ENCODE assay signal across 9 mouse cellular contexts in the genomic region with DNA sequence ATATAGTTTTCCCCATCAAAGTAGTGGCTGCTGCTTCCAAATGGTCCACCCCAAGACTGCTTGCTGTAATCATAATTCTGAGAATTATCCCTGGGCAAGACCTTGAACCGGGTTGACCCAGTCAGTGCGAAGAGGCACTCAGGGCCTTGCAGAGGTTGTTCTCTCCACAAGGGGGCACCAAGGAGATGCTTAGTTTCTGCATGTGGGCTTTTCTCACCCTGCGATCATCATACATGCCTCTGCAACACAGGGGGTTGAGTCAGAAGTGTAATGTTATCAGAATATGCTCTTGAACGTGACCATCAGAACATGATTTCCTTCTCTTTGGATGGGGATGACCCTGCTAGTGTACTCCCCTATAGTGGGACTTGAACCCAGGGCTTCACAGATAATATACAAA. TPM values are rescaled to one million over a fixed set of nuclear protein-coding genes. Genes with fewer than 3 reads are reported as not detected.
DNase-seq lines count a peak whose midpoint lies in the region; ATAC-seq and TF ChIP-seq lines count a peak whose summit lies in the region.
"Had no signal": no experiment of that assay in that cellular context is flagged by ENCODE, and none has a peak within 500 bp of the region (broad histone marks: within the 10 kb centered on the region; RNA-seq: fewer than 3 reads in every experiment).

No protein-coding gene starts in this region.

- H3K4me2 ChIP-seq in forebrain, postnatal 0 days (ENCODE audit: low read depth): no peak overlapping the region
- H3K4me2 ChIP-seq in intestine, postnatal 0 days (replicated peaks; ENCODE audit: low read depth): no peak overlapping the region
- H3K4me2 ChIP-seq: midbrain, embryonic 12.5 days had no signal

- H3K79me2 ChIP-seq in liver, adult 2 months (ENCODE audit: control insufficient read depth, insufficient read depth, low read length): no peaks in the 10 kb centered on the region

- H3K4me1 ChIP-seq in forebrain, postnatal 0 days (ENCODE audit: insufficient read depth): no peaks in the 10 kb centered on the region
- H3K4me1 ChIP-seq in intestine, postnatal 0 days (replicated peaks; ENCODE audit: control insufficient read depth, insufficient read depth, low read length): no peaks in the 10 kb centered on the region
- no peaks in the 10 kb centered on the region for H3K4me1 ChIP-seq in liver, adult 2 months (ENCODE audit: control insufficient read depth, insufficient read depth, low read length)

- H3K9me3 ChIP-seq in forebrain, postnatal 0 days (ENCODE audit: low read length): no peaks in the 10 kb centered on the region
- H3K9me3 ChIP-seq in intestine, postnatal 0 days (ENCODE audit: control insufficient read depth): no peaks in the 10 kb centered on the region
- H3K9me3 ChIP-seq: midbrain, embryonic 12.5 days had no signal

- no peaks in the 10 kb centered on the region for H3K27me3 ChIP-seq in forebrain, postnatal 0 days (ENCODE audit: insufficient read depth, low read length)
- H3K27me3 ChIP-seq in intestine, postnatal 0 days (replicated peaks; ENCODE audit: control insufficient read depth, insufficient read depth, low read length): no peaks in the 10 kb centered on the region
- H3K27me3 ChIP-seq in liver, adult 2 months (ENCODE audit: control insufficient read depth, insufficient read depth, low read length): no peaks in the 10 kb centered on the region
- H3K27me3 ChIP-seq: midbrain, embryonic 12.5 days had no signal

- H3K36me3 ChIP-seq in forebrain, postnatal 0 days (ENCODE audit: insufficient read depth): peaks cover 16% of the 10 kb centered on the region
- no peaks in the 10 kb centered on the region; the same call in 1 of the 2 replicates for H3K36me3 ChIP-seq in intestine, postnatal 0 days (ENCODE audit: control insufficient read depth, insufficient read depth)
- no peaks in the 10 kb centered on the region; the same call in 1 of the 2 replicates for H3K36me3 ChIP-seq in liver, adult 2 months (ENCODE audit: control insufficient read depth, insufficient read depth, low read length)

- peak; percentile 64; the same call in 1 of the 2 replicates for ATAC-seq in forebrain, postnatal 0 days
- ATAC-seq in intestine, postnatal 0 days: 0 out of 2 replicates have a peak, but pooled peaks have one; percentile 23

- no peak overlapping the region for H3K4me3 ChIP-seq in forebrain, postnatal 0 days (ENCODE audit: low read depth, low read length)
- no peak overlapping the region for H3K4me3 ChIP-seq in intestine, postnatal 0 days (ENCODE audit: low read depth, low read length)
- H3K4me3 ChIP-seq in liver, adult 2 months (ENCODE audit: insufficient read depth, low read depth, low read length): no peak overlapping the region
- H3K4me3 ChIP-seq: midbrain, embryonic 12.5 days had no signal

- H3K9ac ChIP-seq in forebrain, postnatal 0 days: no peak overlapping the region
- H3K9ac ChIP-seq in intestine, postnatal 0 days (ENCODE audit: low read depth, low read length): no peak overlapping the region
- no peak overlapping the region for H3K9ac ChIP-seq in liver, adult 2 months (ENCODE audit: low read depth, low read length)
- H3K9ac ChIP-seq: midbrain, embryonic 12.5 days had no signal

- DNase-seq in 3T3-L1 (ENCODE audit: low read depth, low spot score): peak; percentile 79
- peak; percentile 62 for DNase-seq in ES-CJ7 (ENCODE audit: low read depth, low spot score)
- DNase-seq in cerebellum, adult 18-20 months: peak; percentile 75
- peak; percentile 76 for DNase-seq in forebrain, postnatal 0 days
- DNase-seq in liver, adult 2 months (ENCODE audit: extremely low read depth, low read depth, low spot score): peak; percentile 33
- peak; percentile 87 for DNase-seq in naive thymus-derived CD4-positive, alpha-beta T cell, adult 2 months (ENCODE audit: low read depth)
- DNase-seq in thymus, postnatal 0 days (ENCODE audit: low spot score): peak; percentile 73

- WGBS in forebrain, postnatal 0 days: 44% methylated on average over 4 of the region's 4 CpGs
- 56% methylated on average over 4 of the region's 4 CpGs for WGBS in intestine, postnatal 0 days
- WGBS in liver, adult 2 months: 36% methylated on average over 4 of the region's 4 CpGs

- no peak overlapping the region for H3K27ac ChIP-seq in forebrain, postnatal 0 days (ENCODE audit: low read depth, low read length)
- no peak overlapping the region for H3K27ac ChIP-seq in intestine, postnatal 0 days (ENCODE audit: low read depth, low read length)
- no peak overlapping the region for H3K27ac ChIP-seq in liver, adult 2 months (replicated peaks; ENCODE audit: insufficient read depth, low read depth, low read length)
- H3K27ac ChIP-seq: midbrain, embryonic 12.5 days had no signal

- peak; percentile 82 for TF ChIP-seq CTCF in forebrain, postnatal 0 days (IDR thresholded peaks at IDR 0.05; ENCODE audit: low read depth)
- peak; percentile 89 for TF ChIP-seq CTCF in intestine, postnatal 0 days (IDR thresholded peaks at IDR 0.05; ENCODE audit: low read depth)
- peak; percentile 82 for TF ChIP-seq CTCF in liver, adult 2 months (IDR thresholded peaks at IDR 0.05; ENCODE audit: low read depth, low read length)

- TF ChIP-seq POLR2A in liver, adult 2 months (IDR thresholded peaks at IDR 0.05; ENCODE audit: extremely low read depth, insufficient read depth, low read length): no peak

RNA-seq across cellular contexts. Expression of a gene that starts 8.4 kb away (rescaled TPM):
- 121 and 171 TPM in 2 replicates for total RNA-seq in forebrain, postnatal 0 days (2014; rRNA removed)
- polyA plus RNA-seq in forebrain, postnatal 0 days (2015; fragmentation: Nextera tagmentation; extraction: Ambion mirVana): 147 and 193 TPM in 2 replicates
- 68.7 and 69.5 TPM in 2 replicates for polyA plus RNA-seq in intestine, postnatal 0 days (2015; fragmentation: Nextera tagmentation; extraction: Ambion mirVana)
- 16.5 and 25.0 TPM in 2 replicates for total RNA-seq in liver, adult 2 months (2014; rRNA removed)
- 66.3 and 71.2 TPM in 2 replicates for polyA plus RNA-seq in liver, adult 2 months (2012; rRNA removed)
- 152 and 161 TPM in 2 replicates for polyA plus RNA-seq in thymus, postnatal 0 days (2015; fragmentation: Nextera tagmentation; extraction: Ambion mirVana)

RNA-seq across cellular contexts. Expression of a gene that starts 10.8 kb away (rescaled TPM):
- 13.0 and 14.7 TPM in 2 replicates for total RNA-seq in forebrain, postnatal 0 days (2014; rRNA removed)
- polyA plus RNA-seq in forebrain, postnatal 0 days (2015; fragmentation: Nextera tagmentation; extraction: Ambion mirVana): 6.7 and 6.8 TPM in 2 replicates
- polyA plus RNA-seq in intestine, postnatal 0 days (2015; fragmentation: Nextera tagmentation; extraction: Ambion mirVana): 3.5 and 4.2 TPM in 2 replicates
- 1.3 and 1.8 TPM in 2 replicates for total RNA-seq in liver, adult 2 months (2014; rRNA removed)
- polyA plus RNA-seq in liver, adult 2 months (2012; rRNA removed): 5.2 and 8.2 TPM in 2 replicates
- polyA plus RNA-seq in thymus, postnatal 0 days (2015; fragmentation: Nextera tagmentation; extraction: Ambion mirVana): 34.1 and 34.4 TPM in 2 replicates

Comparison
In these comparisons a context has a peak if more than half of its experiments do, and no peak if none do; other contexts are left out.
1. DNase-seq: peak in every context shown above with its lines; median percentile 87 in naive thymus-derived CD4-positive, alpha-beta T cell, adult 2 months; 79 in 3T3-L1; 76 in forebrain, postnatal 0 days; 75 in cerebellum, adult 18-20 months; 73 in thymus, postnatal 0 days; 62 in ES-CJ7; 33 in liver, adult 2 months.